Mouse (Mus musculus) midbrain, embryonic 14.5 days (tissue): Measurements from ENCODE around the gene Emb. TPM values are rescaled to one million over a fixed set of nuclear protein-coding genes. Genes with fewer than 3 reads are reported as not detected.

ENCODE experiments used
- ATAC-seq: fragments of 200-750 bp; cut with Nextera tagmentation; 2 replicates; pipeline ENCODE4 v1.8.0; 2017; ENCODE audit warnings: moderate number of reproducible peaks, moderate library complexity; ENCODE audit not compliant: low FRiP score, low TSS enrichment
- DNase-seq: peaks from one replicate; pipeline ENCODE4 v3.0.0-alpha.2; 2015
- H3K27ac ChIP-seq: fragments of 300-500 bp; sonication (generic); replicated peaks from 2 replicates; pipeline ENCODE4 v1.5.1; 2014; ENCODE audit warnings: mild to moderate bottlenecking, low read depth, low read length, moderate library complexity
- H3K27me3 ChIP-seq: fragments of 300-500 bp; sonication (generic); 2 replicates; pipeline ENCODE4 v1.6.1; 2014; ENCODE audit warnings: low read length, control low read depth, mixed read lengths; ENCODE audit not compliant: control insufficient read depth, insufficient read depth
- H3K36me3 ChIP-seq: fragments of 300-500 bp; sonication (generic); 2 replicates; pipeline ENCODE4 v1.6.1; 2014; ENCODE audit warnings: low read length, control low read depth; ENCODE audit not compliant: control insufficient read depth, insufficient read depth
- H3K4me1 ChIP-seq: fragments of 300-500 bp; sonication (generic); 2 replicates; pipeline ENCODE4 v1.6.1; 2014; ENCODE audit warnings: mild to moderate bottlenecking, antibody characterized with exemption, low read length, control low read depth; ENCODE audit not compliant: control insufficient read depth, insufficient read depth
- H3K4me2 ChIP-seq: fragments of 300-500 bp; sonication (generic); 2 replicates; pipeline ENCODE4 v1.6.1; 2014; ENCODE audit warnings: mild to moderate bottlenecking, low read length, moderate library complexity
- H3K4me3 ChIP-seq: fragments of 300-500 bp; sonication (generic); replicated peaks from 2 replicates; pipeline ENCODE4 v1.5.1; 2014; ENCODE audit warnings: low read depth, low read length
- H3K9ac ChIP-seq: fragments of 300-500 bp; sonication (generic); replicated peaks from 2 replicates; pipeline ENCODE4 v1.6.1; 2014; ENCODE audit warnings: mild to moderate bottlenecking, low read length, moderate library complexity
- H3K9me3 ChIP-seq: fragments of 300-500 bp; sonication (generic); 2 replicates; pipeline ENCODE4 v1.6.1; 2016; ENCODE audit warnings: low read length, control low read depth, mixed read lengths; ENCODE audit not compliant: control insufficient read depth
- WGBS: fragments of 180-500 bp; shearing (Covaris S2); extraction: QIAGEN DNeasy Blood & Tissue Kit; methylation state at CpG from one replicate; pipeline ENCODE4 v1.1.7; 2014; 5-methylcytosine and 5-hydroxymethylcytosine counted together
- polyA plus RNA-seq: library from polyadenylated mRNA; unstranded; fragments of >200 nt; fragmentation: Nextera tagmentation; extraction: Ambion mirVana; gene quantifications from 2 replicates; pipeline ENCODE4 v1.2.1, GENCODE M21; 2014

Emb gene
- polyA plus RNA-seq, 1 experiment from 2014 or later = 11.1 TPM

GRCm38 (mm10) chr13:117230371-117231110 lies 22.2 kb downstream of the Emb start:
- Histone ChIP-seq H3K36me3 (no peaks in the 10 kb centered on the region), H3K27ac (no peak overlapping the region), H3K9ac (no peak overlapping the region), H3K4me3 (no peak overlapping the region), H3K4me2 (no peak overlapping the region), H3K4me1 (peaks cover 3% of the 10 kb centered on the region; the same call in 1 of the 2 replicates), H3K27me3 (no peaks in the 10 kb centered on the region), H3K9me3 (no peaks in the 10 kb centered on the region)
- ATAC-seq (no peak), DNase-seq (no peak)
- 80% methylated on average over 6 of the region's 6 CpGs for WGBS

DNA sequence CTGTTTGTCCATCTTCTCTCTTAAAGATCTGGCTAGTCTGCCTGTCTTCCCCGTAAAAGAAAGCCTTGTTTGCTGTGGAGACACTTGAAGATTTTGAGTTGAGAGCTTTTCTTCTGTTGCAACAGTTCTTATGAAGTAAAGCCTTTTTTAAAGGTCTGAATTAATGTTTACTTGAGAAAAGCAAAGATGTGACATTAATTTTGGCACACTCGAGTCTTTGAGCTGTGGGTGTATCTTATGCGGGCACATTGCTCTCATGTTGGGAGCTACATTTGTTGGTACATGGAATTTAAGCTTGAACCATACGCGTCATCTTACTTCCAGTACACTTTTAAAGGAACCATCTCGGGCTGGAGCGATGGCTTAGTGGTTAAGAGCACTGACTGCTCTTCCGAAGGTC lies 25.5 kb downstream of the Emb start:
- H3K9ac ChIP-seq = no peak overlapping the region
- no peaks in the 10 kb centered on the region for H3K9me3 ChIP-seq
- DNase-seq (no peak), ATAC-seq (no peak)
- 95% methylated on average over 8 of the region's 8 CpGs for WGBS
- H3K36me3 ChIP-seq = no peaks in the 10 kb centered on the region
- no peak overlapping the region for H3K4me2 ChIP-seq
- H3K4me1 ChIP-seq = peaks cover 7% of the 10 kb centered on the region; the same call in 1 of the 2 replicates
- no peak overlapping the region for H3K4me3 ChIP-seq
- H3K27me3 ChIP-seq = no peaks in the 10 kb centered on the region
- no peak overlapping the region for H3K27ac ChIP-seq

- Histone ChIP-seq H3K9ac (no peak overlapping the region), H3K36me3 (no peaks in the 10 kb centered on the region), H3K4me2 (no peak overlapping the region), H3K27ac (no peak overlapping the region), H3K9me3 (no peaks in the 10 kb centered on the region), H3K27me3 (no peaks in the 10 kb centered on the region), H3K4me3 (no peak overlapping the region), H3K4me1 (peaks cover 7% of the 10 kb centered on the region; the same call in 1 of the 2 replicates)
- ATAC-seq = no peak
- 64% methylated on average over 7 of the region's 7 CpGs for WGBS
- no peak for DNase-seq
Observed at GRCm38 (mm10) chr13:117234486-117234885, 26.1 kb downstream of the Emb start.

DNA sequence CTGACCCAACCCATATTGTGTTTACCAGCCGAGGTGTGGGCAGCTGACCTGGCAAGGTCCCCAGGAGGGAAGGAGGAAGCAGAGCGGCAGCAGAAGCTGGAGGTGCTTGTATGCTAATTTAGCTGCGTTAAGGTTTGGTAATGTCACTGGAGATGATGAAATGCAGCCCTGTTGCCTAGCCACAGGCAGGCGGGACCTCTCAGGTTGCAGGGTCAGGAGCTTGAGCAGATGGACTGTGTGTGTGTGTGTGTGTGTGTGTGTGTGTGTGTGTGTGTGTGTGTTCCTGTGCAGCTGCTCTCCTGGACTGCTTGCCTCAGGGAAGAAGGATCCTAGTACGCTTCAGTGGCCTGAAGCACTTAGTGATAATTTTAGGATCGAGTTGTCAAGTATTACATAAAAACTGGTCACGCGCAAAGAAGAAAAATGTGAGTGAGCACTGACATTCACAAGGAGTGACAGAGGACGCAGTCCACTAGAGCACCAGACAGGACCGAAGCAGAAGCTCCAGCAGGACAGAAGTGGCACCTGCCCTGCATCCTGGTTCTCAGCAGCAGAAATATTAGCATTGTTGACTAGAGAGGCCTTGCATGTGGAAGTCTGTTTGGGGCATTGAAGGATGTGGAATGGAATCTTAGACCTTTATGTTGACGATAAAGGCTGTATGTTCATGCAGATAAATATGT lies 27.3 kb downstream of the Emb start:
- Histone ChIP-seq H3K9me3 (no peaks in the 10 kb centered on the region), H3K27ac (peak overlapping the region; percentile 52; the same call in 1 of the 2 replicates), H3K27me3 (no peaks in the 10 kb centered on the region), H3K4me2 (no peak overlapping the region), H3K9ac (no peak overlapping the region), H3K4me1 (peaks cover 7% of the 10 kb centered on the region; the same call in 1 of the 2 replicates), H3K36me3 (no peaks in the 10 kb centered on the region), H3K4me3 (no peak overlapping the region)
- peak; percentile 67 for ATAC-seq
- DNase-seq = peak; percentile 43
- 43% methylated on average over 11 of the region's 11 CpGs for WGBS

DNA sequence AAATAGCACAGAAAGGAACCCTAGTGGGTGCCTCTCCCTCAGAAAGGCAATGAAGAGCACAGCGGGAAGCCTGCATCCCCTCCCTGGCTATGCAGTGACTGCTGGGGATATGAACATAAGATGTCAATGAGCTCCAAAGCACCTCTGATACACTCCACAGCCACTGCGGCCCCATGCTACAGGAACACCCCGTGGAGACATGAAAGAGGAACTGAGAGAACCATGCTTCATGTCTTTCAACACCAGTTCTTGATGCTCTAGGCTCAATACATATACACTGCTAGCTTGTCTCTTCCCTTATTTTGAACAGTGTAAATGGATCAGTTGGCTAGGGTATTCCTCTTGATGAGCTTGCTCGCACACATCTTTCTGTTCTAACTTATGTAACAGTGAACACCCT lies 28.8 kb downstream of the Emb start:
- Histone ChIP-seq H3K4me3 (no peak overlapping the region), H3K27ac (no peak overlapping the region), H3K4me2 (no peak overlapping the region), H3K9ac (no peak overlapping the region), H3K9me3 (no peaks in the 10 kb centered on the region), H3K27me3 (no peaks in the 10 kb centered on the region), H3K4me1 (peaks cover 7% of the 10 kb centered on the region; the same call in 1 of the 2 replicates), H3K36me3 (no peaks in the 10 kb centered on the region)
- WGBS = 87% methylated on average over 4 of the region's 4 CpGs
- ATAC-seq (no peak), DNase-seq (no peak)

- no peak overlapping the region for H3K9ac ChIP-seq
- no peaks in the 10 kb centered on the region for H3K27me3 ChIP-seq
- ATAC-seq (no peak), DNase-seq (no peak)
- H3K36me3 ChIP-seq = no peaks in the 10 kb centered on the region
- no peaks in the 10 kb centered on the region for H3K9me3 ChIP-seq
- H3K4me2 ChIP-seq = no peak overlapping the region
- WGBS = 95% methylated on average over 3 of the region's 3 CpGs
- no peak overlapping the region for H3K4me3 ChIP-seq
- no peak overlapping the region for H3K27ac ChIP-seq
- H3K4me1 ChIP-seq = no peaks in the 10 kb centered on the region
Observed at GRCm38 (mm10) chr13:117242063-117242462, 33.7 kb downstream of the Emb start.

GRCm38 (mm10) chr13:117242621-117243020 lies 34.3 kb downstream of the Emb start:
- no peak overlapping the region for H3K27ac ChIP-seq
- H3K4me1 ChIP-seq = no peaks in the 10 kb centered on the region
- no peak overlapping the region for H3K4me2 ChIP-seq
- H3K9ac ChIP-seq = no peak overlapping the region
- ATAC-seq = no peak
- H3K9me3 ChIP-seq = no peaks in the 10 kb centered on the region
- H3K4me3 ChIP-seq = no peak overlapping the region
- no peaks in the 10 kb centered on the region for H3K27me3 ChIP-seq
- 93% methylated on average over 5 of the region's 5 CpGs for WGBS
- no peaks in the 10 kb centered on the region for H3K36me3 ChIP-seq
- no peak for DNase-seq

GRCm38 (mm10) chr13:117260704-117261103 lies 52.4 kb downstream of the Emb start:
- ATAC-seq = no peak
- 95% methylated on average over 4 of the region's 4 CpGs for WGBS
- no peak overlapping the region for H3K27ac ChIP-seq

DNA sequence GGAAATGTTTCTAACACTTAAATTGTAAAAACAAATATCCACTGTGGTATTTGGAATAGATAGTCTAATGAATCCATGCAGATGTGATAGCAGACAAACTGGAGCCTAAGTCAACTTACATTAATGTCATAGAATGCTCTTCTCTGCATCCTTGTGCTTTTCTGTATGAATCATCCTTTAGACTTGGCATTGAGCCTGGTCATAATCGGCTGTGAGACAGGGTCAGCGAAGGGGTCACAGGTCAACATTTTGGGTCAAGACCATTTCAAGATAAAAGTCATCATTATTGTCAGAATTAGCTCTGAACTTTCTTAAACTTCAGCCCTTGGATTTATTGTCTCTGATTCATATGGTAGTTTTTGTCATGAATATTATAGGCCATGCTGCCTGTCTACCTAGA lies 57.8 kb downstream of the Emb start:
- peaks cover 6% of the 10 kb centered on the region; the same call in 1 of the 2 replicates for H3K36me3 ChIP-seq
- H3K9me3 ChIP-seq = no peaks in the 10 kb centered on the region
- WGBS = 69% methylated on average over 2 of the region's 2 CpGs
- H3K9ac ChIP-seq = no peak overlapping the region
- no peak overlapping the region for H3K4me3 ChIP-seq
- H3K27me3 ChIP-seq = no peaks in the 10 kb centered on the region
- DNase-seq = no peak
- no peak overlapping the region for H3K4me2 ChIP-seq
- no peak for ATAC-seq
- no peak overlapping the region for H3K27ac ChIP-seq
- no peaks in the 10 kb centered on the region for H3K4me1 ChIP-seq

More at GRCm38 (mm10) chr13:117260704-117261103, 52.4 kb downstream of the Emb start:
- Histone ChIP-seq H3K27me3 (no peaks in the 10 kb centered on the region), H3K36me3 (no peaks in the 10 kb centered on the region), H3K4me2 (no peak overlapping the region), H3K9me3 (no peaks in the 10 kb centered on the region), H3K4me3 (no peak overlapping the region), H3K9ac (no peak overlapping the region), H3K4me1 (no peaks in the 10 kb centered on the region)
- DNase-seq = no peak
